Mouse (Mus musculus): Measurements from ENCODE around the gene Nup85. TPM values are rescaled to one million over a fixed set of nuclear protein-coding genes. Genes with fewer than 3 reads are reported as not detected.

Gene Nup85
- polyA plus RNA-seq, 1 experiment from 2014 or later: 275 TPM

GRCm38 (mm10) chr11:115619949-115620348 is 55.7 kb downstream of the Nup85 start:
- H3K27me3 ChIP-seq (ENCODE audit: low read depth, poor library complexity, severe bottlenecking): no peaks in the 10 kb centered on the region

GRCm38 (mm10) chr11:115623487-115624070 is 59.3 kb downstream of the Nup85 start:
- Histone ChIP-seq H3K27ac (no peak overlapping the region), H3K27me3 (ENCODE audit: low read depth, poor library complexity, severe bottlenecking) (no peaks in the 10 kb centered on the region), H3K4me3 (no peak overlapping the region), H3K4me1 (peaks cover 12% of the 10 kb centered on the region), H3K9me3 (replicated peaks) (no peaks in the 10 kb centered on the region), H3K36me3 (peaks cover 49% of the 10 kb centered on the region)
- WGBS: 83% methylated on average over 9 of the region's 9 CpGs
- DNase-seq (ENCODE audit: low spot score): no peak

More at GRCm38 (mm10) chr11:115619949-115620348, 55.7 kb downstream of the Nup85 start:
- DNase-seq (ENCODE audit: low spot score): no peak
- no peaks in the 10 kb centered on the region for H3K9me3 ChIP-seq (replicated peaks)
- peaks cover 63% of the 10 kb centered on the region for H3K36me3 ChIP-seq
- H3K27ac ChIP-seq: no peak overlapping the region
- H3K4me1 ChIP-seq: 0 out of 2 replicates have a peak, but pooled peaks cover 3% of the 10 kb centered on the region
- H3K4me3 ChIP-seq: no peak overlapping the region
- 96% methylated on average over 7 of the region's 7 CpGs for WGBS

- no peak overlapping the region for H3K4me3 ChIP-seq
- peaks cover 32% of the 10 kb centered on the region for H3K36me3 ChIP-seq
- H3K27ac ChIP-seq: no peak overlapping the region
- peaks cover 14% of the 10 kb centered on the region for H3K4me1 ChIP-seq
- WGBS: 85% methylated on average over 9 of the region's 9 CpGs
- H3K9me3 ChIP-seq (replicated peaks): no peaks in the 10 kb centered on the region
- no peak for DNase-seq (ENCODE audit: low spot score)
- no peaks in the 10 kb centered on the region for H3K27me3 ChIP-seq (ENCODE audit: low read depth, poor library complexity, severe bottlenecking)
Observed at GRCm38 (mm10) chr11:115625877-115626276, 61.6 kb downstream of the Nup85 start.

- peaks cover 19% of the 10 kb centered on the region for H3K4me1 ChIP-seq
- 55% methylated on average over 11 of the region's 11 CpGs for WGBS
- H3K27me3 ChIP-seq (ENCODE audit: low read depth, poor library complexity, severe bottlenecking): no peaks in the 10 kb centered on the region
- no peak overlapping the region for H3K27ac ChIP-seq
- H3K4me3 ChIP-seq: peak overlapping the region; percentile 71
- peaks cover 25% of the 10 kb centered on the region for H3K36me3 ChIP-seq
- no peak for DNase-seq (ENCODE audit: low spot score)
- H3K9me3 ChIP-seq (replicated peaks): no peaks in the 10 kb centered on the region
Observed at GRCm38 (mm10) chr11:115626824-115627616, 62.8 kb downstream of the Nup85 start.

GRCm38 (mm10) chr11:115627705-115628464 is 63.7 kb downstream of the Nup85 start, which contains the start of gene Slc25a19:
Gene Slc25a19, minus strand, starts transcription at chr11:115628295.
- Histone ChIP-seq H3K4me1 (peaks cover 19% of the 10 kb centered on the region), H3K4me3 (peak within 1 kb of the TSS; percentile 71), H3K27ac (peak within 1 kb of the TSS; percentile 80), H3K36me3 (peaks cover 16% of the 10 kb centered on the region), H3K9me3 (replicated peaks) (no peaks in the 10 kb centered on the region), H3K27me3 (ENCODE audit: low read depth, poor library complexity, severe bottlenecking) (no peaks in the 10 kb centered on the region)
- under 1% methylated on average over 47 of the region's 47 CpGs for WGBS
- DNase-seq (ENCODE audit: low spot score): peak; percentile 93

- Histone ChIP-seq H3K9me3 (replicated peaks) (no peaks in the 10 kb centered on the region), H3K27ac (peak overlapping the region; percentile 80), H3K4me1 (peaks cover 19% of the 10 kb centered on the region), H3K27me3 (ENCODE audit: low read depth, poor library complexity, severe bottlenecking) (no peaks in the 10 kb centered on the region), H3K4me3 (peak overlapping the region; percentile 71), H3K36me3 (peaks cover 9% of the 10 kb centered on the region)
- 54% methylated on average over 13 of the region's 13 CpGs for WGBS
- no peak for DNase-seq (ENCODE audit: low spot score)
Observed at GRCm38 (mm10) chr11:115628465-115629101, 64.3 kb downstream of the Nup85 start.

- no peak for DNase-seq (ENCODE audit: low spot score)
- Histone ChIP-seq H3K9me3 (replicated peaks) (no peaks in the 10 kb centered on the region), H3K4me1 (peaks cover 19% of the 10 kb centered on the region), H3K27me3 (ENCODE audit: low read depth, poor library complexity, severe bottlenecking) (no peaks in the 10 kb centered on the region), H3K4me3 (no peak overlapping the region), H3K27ac (no peak overlapping the region), H3K36me3 (0 out of 2 replicates have a peak, but pooled peaks cover 4% of the 10 kb centered on the region)
- WGBS: 89% methylated on average over 13 of the region's 13 CpGs
Observed at GRCm38 (mm10) chr11:115629734-115630531, 65.7 kb downstream of the Nup85 start.

GRCm38 (mm10) chr11:115630532-115631504 is 66.6 kb downstream of the Nup85 start:
- H3K27me3 ChIP-seq (ENCODE audit: low read depth, poor library complexity, severe bottlenecking): no peaks in the 10 kb centered on the region
- no peak overlapping the region for H3K27ac ChIP-seq
- no peaks in the 10 kb centered on the region for H3K9me3 ChIP-seq (replicated peaks)
- H3K4me3 ChIP-seq: no peak overlapping the region
- H3K36me3 ChIP-seq: no peaks in the 10 kb centered on the region
- peaks cover 19% of the 10 kb centered on the region for H3K4me1 ChIP-seq
- no peak for DNase-seq (ENCODE audit: low spot score)
- 54% methylated on average over 16 of the region's 16 CpGs for WGBS

- no peak overlapping the region for H3K27ac ChIP-seq
- no peak for DNase-seq (ENCODE audit: low spot score)
- no peaks in the 10 kb centered on the region for H3K27me3 ChIP-seq (ENCODE audit: low read depth, poor library complexity, severe bottlenecking)
- no peaks in the 10 kb centered on the region for H3K36me3 ChIP-seq
- H3K4me1 ChIP-seq: peaks cover 19% of the 10 kb centered on the region
- no peak overlapping the region for H3K4me3 ChIP-seq
- WGBS: 13% methylated on average over 3 of the region's 3 CpGs
- no peaks in the 10 kb centered on the region for H3K9me3 ChIP-seq (replicated peaks)
Observed at GRCm38 (mm10) chr11:115631505-115631890, 67.3 kb downstream of the Nup85 start.

GRCm38 (mm10) chr11:115632247-115632646 is 68.0 kb downstream of the Nup85 start:
- Histone ChIP-seq H3K4me1 (peaks cover 14% of the 10 kb centered on the region), H3K27me3 (ENCODE audit: low read depth, poor library complexity, severe bottlenecking) (no peaks in the 10 kb centered on the region), H3K36me3 (no peaks in the 10 kb centered on the region), H3K27ac (no peak overlapping the region), H3K9me3 (replicated peaks) (no peaks in the 10 kb centered on the region), H3K4me3 (no peak overlapping the region)
- WGBS: 70% methylated on average over 7 of the region's 7 CpGs
- no peak for DNase-seq (ENCODE audit: low spot score)

- Histone ChIP-seq H3K36me3 (no peaks in the 10 kb centered on the region), H3K4me3 (no peak overlapping the region), H3K4me1 (peaks cover 8% of the 10 kb centered on the region; the same call in 1 of the 2 replicates), H3K27me3 (ENCODE audit: low read depth, poor library complexity, severe bottlenecking) (no peaks in the 10 kb centered on the region), H3K9me3 (replicated peaks) (no peaks in the 10 kb centered on the region), H3K27ac (no peak overlapping the region)
- WGBS: 91% methylated on average over 10 of the region's 10 CpGs
- DNase-seq (ENCODE audit: low spot score): no peak
Observed at GRCm38 (mm10) chr11:115632862-115633261, 68.6 kb downstream of the Nup85 start.

Measured in limb, embryonic 10.5 days (tissue).